Mouse (Mus musculus) cerebellum, adult 8-10 months (tissue): ENCODE measurements around the gene Hoxb7.

Experiments used
- DNase-seq: peaks from one replicate; pipeline ENCODE4 v3.0.0; 2022

Gene Hoxb7

DNA sequence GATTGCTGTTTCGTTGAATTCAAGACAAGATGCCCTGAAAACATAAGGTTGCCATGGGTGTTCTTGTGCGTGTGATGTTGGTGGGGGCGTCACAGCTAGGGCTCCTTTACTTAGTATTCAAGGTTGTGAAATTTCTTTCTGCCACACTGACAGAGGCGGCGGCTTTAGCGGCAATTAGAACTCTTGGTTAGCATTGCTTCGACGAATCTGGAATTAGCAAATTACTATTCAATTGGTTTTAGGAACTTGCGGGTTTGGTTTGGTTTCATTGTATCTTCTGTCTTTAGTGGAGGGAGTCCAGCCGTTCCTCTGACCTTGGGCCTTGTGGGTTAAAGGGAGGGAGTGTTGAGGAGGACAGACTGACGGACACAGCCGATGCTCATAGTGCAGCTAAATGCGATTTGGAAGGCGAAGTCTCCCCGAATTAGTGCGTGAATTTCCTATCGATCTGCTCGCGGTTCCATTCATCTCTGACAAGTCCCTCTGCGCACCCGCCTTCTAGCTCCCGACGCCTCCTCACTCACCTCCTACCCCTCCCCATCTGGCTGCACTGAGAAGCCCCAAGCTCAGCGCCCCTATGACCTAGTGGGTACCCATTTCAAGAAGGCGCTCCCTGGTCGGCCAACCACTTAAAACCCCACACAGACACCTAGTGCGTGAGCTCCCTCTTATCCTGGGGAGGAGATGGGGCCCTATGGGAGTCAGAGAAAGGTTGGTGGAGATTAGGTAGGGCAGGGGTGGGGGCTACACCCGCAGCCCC, 31.4 kb downstream of the Hoxb7 start, which contains the start of gene Hoxb4:
TSS of gene Hoxb4 (plus strand) at position 660 of the 760 bp plus-strand sequence.
- DNase-seq, result no peak

DNA sequence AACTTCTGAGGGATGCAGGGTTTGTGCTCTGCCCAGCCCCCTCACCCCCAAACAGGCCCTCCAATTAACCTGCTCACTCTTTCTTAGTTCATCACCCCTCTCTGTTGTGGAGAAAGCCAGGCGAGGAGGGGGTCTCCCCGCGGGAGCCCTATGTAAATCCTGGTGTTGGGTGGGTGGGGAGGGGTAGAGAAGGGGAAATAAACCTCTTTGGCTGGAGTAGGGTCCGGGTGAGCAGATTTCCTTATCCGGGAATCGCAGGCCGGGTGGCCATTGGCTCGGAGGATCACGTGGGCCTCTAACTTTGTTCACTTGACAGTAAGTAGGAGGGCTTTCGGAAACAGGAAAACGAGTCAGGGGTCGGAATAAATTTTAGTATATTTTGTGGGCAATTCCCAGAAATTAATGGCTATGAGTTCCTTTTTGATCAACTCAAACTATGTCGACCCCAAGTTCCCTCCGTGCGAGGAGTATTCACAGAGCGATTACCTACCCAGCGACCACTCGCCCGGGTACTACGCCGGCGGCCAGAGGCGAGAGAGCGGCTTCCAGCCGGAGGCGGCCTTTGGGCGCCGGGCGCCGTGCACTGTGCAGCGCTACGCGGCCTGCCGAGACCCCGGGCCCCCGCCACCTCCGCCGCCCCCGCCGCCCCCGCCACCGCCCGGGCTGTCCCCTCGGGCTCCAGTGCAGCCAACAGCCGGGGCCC, 32.1 kb downstream of the Hoxb7 start:
- DNase-seq, result no peak

DNA sequence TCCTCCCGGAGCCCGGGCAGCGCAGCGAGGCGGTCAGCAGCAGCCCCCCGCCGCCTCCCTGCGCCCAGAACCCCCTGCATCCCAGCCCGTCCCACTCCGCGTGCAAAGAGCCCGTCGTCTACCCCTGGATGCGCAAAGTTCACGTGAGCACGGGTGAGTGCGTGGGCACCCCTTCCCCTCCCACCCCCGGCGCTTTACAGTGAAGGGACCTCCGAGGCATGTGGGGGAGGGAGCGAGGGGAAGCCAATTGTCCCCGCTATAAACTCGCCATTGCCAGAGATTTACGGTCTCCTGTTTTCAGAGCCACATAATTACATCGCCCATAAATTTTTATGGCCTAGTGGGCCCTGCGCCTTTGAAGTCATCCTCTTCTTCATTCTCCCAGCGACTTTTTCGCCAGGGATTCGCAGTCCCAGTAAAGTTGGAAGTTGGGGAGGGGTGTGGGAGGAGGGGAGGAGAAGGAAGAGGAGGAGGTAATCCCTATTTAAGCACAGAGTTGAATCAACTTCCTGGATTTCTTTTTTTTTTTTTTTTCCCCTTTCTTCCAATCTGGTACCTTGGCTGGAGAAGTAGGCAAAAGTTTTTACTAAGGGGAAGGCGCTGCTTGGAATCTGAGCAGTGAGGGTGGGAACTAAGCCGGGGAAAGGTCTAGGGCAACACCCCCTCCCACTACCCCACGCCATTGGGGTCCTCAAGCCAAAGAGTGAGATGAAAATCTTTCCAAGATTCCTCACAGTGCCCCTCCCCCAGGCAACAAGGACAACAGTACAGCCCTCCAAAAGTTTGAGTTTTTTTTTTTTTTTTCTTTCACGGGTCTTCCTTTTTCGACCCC, 32.9 kb downstream of the Hoxb7 start:
- DNase-seq, result no peak

DNA sequence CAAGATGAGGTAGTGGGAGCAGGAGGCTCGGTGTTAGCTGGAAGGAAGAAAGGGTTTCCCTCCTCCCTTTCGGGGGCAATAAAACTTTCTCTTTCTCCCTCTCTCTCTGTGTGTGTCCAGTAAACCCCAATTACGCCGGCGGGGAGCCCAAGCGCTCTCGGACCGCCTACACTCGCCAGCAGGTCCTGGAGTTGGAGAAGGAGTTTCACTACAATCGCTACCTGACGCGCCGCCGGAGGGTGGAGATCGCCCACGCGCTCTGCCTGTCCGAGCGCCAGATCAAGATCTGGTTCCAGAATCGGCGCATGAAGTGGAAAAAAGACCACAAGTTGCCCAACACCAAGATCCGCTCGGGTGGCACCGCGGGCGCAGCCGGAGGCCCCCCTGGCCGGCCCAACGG, 33.5 kb downstream of the Hoxb7 start:
- DNase-seq, result no peak

DNA sequence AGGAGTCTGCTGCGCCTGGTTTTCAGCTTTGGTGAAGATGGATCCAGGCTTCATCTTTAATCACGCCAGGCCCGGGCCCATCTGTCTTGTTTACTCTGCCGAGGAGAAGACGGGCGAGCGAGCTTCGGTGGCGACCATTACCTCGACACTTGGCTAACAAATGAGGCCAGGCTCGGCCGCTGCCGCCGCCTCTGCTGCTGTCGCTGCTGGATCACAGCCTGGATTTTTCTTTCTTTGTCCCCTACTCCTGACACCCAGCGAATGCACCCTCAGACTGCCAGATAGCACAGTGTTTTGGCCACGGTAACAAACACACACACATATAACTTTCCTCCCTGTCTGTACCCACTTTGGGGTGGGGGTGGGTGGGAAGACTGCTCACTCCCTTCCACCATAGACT, 34.3 kb downstream of the Hoxb7 start:
- no peak for DNase-seq

DNA sequence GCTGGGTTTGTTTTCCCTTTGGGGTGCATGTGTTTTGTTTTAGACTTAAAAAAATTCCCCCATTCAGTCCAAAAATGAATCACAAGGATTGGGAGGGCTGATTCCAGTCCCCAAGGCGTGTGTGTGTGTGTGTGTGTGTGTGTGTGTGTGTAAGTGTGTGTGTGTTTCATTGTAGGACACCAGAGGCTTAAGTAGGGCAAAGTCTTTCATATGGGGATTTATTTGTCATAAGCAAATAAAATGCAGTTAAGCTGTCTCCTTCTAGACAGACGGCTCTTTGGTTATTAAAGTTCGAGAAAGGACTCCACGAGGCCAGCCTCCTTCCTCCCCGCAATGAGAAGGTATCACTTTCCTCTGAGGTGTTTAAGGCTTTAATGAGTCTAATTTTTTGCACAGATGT, 35.4 kb downstream of the Hoxb7 start:
- no peak for DNase-seq

DNA sequence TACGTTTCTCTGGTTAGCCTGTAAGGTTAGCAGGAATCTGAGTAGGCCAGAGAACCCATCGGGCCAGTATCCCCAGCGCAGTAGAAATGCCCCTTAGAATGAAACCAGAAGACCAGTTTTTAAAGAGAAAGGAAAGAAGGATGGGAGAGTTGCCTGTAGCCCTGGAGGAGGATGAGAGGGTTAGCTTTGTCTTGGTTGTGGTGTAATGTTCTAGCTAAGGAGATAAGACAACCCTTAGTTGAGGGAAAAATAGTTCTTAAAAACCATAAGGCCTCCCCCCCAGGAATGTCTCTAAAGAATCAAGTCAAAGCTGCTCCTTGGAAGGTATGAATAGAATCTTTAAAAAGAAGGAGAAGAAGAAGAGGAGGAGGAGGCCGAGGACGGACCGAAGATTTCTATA, 36.3 kb downstream of the Hoxb7 start:
- no peak for DNase-seq

DNA sequence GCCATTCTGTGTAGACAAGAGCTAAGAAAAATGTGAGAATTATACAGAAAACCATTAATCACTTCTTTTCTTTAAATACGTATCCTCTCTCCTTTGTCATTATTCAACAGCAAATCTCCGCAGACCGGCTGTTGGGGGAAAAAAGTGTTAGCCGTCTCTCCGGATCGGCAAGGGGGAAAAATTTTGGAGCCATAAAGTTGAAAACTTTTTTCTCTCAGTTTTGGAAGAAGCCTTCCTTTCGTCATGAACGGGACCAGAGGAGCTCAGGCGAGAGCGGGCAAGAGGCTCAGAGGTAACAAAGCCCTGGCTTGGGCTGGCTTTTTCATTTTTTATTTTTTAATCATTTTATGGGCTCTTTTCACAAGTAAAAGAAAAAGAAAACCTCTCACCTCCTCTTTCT, 36.7 kb downstream of the Hoxb7 start, which contains the start of gene Hoxb3:
TSS of gene Hoxb3 (plus strand) at position 173 of the 400 bp plus-strand sequence.
- DNase-seq, result no peak

DNA sequence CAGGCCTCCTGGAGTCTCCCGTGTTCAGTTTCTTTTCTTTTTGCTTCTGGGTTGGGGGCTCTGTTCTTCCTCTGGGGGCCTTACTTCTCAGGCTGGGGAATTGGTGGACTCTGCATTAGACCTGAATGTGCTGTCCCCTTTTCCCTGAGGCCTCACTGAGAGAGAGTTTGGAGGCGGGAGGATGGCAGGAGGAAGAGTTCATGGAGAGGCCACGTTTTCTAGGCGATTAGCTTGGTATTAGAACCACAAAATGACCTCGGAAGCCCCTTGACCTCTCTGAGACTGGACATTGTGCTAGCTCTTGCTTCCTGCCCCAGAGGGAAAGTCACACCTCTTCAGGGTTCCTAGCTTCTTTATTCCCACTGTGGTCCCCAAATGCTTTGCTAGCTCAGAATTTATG, 37.7 kb downstream of the Hoxb7 start:
- no peak for DNase-seq

DNA sequence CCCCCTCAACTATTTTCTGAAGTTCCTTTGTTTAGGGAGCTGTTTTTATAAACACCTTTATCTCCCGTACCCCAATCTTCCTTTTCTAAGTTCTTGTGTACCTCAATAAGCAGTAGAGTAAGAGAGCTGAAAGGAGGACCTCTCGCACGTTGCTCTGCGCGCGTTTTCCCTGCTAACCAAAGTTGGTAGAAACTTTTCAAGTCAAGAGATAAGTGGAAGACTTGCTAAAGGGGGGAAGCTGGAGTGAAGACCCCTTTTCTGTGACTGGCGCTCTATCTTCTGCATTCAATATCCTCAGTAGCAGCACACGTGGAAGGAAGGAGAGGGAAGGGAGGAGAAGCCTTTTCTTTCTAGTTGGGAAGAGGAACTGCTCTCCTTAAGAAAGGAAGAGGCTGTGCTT, 38.5 kb downstream of the Hoxb7 start:
- no peak for DNase-seq

DNA sequence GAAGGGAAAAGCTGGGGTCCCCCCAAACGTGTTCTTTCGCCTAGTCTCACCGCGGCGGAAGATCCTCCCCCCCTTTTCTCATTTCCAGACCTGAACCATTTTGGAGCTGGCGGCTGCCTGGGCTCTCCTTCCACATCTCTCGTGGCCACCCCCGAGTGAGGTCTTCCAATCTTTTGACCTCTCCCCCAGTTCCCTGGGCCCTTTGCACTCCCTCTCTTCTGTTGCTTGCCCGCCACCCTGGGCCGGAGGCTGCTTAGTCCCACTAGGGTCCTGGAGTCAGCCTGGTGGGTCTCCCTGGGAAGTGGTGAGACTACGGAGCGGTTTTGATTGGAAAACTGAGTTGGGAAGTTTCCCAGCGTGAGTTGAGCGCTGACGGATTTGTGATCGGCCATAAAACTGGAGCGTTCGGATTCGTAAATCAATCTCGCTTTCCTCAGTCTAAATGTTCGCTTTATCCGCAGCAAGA, 39.4 kb downstream of the Hoxb7 start:
- no peak for DNase-seq

DNA sequence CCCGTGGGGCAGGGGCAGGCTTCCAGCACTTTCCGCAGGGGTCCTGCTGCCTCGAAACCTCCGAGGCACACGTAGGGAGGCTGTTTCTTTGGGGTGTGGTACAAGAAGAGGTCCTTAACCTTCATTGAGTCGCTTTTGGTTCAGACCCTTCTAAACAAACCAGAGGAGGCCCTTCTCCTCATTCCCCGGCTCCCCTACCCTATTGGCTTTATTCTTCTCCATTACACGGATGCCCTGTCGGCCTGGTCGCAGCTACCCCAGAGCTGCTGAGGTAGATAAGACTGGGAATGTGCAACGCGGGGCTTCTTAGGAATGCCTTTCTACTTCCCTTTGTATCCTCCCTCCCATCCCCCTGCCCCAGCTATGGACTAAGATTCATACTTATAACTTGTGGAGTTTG, 40.3 kb downstream of the Hoxb7 start:
- DNase-seq, result no peak

DNA sequence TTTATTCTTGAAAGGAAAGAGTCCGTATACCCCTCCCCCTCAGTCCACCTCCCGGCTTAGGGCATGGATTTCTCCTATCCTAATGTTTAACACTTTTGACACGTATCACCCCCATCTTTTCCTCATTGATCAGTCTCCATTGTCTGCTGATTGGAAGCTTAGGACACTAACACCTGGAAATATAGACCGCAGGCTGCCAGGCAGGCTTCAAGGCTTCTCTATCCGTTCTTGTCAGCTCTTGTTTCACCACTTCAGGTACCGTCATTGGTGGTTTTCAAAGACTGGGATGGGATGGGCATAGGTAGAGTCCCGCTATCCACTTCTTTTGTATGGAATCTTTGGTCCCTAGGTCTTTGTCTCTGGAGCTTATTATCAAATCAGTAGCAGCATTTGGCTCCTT, 40.7 kb downstream of the Hoxb7 start:
- no peak for DNase-seq

DNA sequence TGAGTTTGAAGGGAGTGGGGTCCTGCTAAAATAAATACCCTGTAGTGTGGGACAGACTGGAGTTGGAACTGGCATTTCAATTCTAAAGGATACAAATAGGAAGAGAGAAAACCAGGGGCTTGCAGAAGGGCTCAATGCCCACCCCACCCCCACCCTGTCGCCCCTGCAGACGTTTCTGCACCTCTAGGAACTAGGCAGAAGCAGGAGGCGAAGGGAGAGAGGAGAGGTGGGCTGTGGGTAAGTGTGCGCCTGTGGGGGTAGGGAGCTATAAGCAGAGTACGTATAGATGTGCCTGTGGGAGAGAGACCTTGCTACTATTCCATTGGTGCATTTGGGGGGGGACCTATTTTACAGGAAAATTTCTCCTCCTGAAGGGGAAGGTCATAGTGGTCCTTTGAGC, 41.3 kb downstream of the Hoxb7 start:
- DNase-seq, result no peak

DNA sequence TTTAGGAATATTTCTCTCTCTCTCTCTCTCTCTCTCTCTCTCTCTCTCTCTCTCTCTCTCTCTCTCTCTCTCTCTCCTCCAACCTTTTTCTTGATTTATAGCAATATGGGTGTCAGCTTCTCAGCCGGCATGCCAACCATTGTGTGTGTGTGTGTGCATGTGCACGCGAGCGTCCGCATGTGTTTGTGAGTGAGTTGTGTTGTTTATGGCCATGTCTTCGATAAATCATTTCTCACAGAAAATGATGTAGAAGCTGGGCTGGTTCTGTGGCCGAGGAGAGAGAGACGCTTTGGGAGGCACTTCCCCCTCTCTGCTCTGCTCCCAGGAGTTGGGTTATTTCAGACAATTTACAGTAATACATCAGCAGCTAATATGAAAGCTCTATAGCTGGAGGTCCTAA, 42.2 kb downstream of the Hoxb7 start:
- no peak for DNase-seq

DNA sequence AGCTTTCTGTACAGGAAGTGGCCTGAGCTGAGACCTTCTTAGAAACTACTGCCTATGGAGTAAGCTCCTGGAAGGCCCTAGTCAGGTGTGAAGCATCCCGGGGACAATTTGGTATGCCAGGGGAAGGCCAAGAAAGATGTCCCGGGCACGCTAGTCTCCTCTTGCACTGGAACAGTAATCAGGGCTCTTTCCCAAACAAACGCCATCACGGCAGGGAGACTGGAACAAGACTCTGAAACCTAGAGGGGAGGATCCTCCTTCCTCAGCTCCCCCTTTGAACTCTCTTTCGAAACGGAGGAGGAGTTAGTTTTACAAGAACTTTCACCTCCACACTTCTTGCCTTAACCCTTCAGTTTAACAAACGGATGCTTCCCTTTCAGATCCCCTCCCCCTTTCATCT, 45.7 kb downstream of the Hoxb7 start:
- DNase-seq, result no peak

DNA sequence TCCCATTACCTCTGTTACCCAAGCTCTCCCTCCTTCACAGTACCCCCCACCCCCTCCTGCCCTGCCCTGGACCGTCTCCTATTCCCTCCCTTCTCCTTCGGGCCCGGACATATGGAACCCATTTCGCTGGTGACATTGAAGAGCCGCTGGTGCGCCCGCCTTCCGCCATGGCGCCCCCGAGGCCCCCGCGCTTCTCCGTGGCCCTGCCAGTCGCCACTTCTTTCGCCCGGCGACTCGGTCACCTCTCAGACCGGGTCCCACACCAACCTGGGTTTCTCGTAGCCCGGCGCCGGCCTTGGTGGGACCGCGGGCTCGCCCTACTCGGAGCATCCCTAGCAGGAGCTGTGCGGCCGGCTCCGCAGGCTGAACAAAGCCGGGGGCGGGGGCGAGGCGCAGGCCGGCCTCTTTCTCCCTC, 46.2 kb downstream of the Hoxb7 start:
- no peak for DNase-seq

DNA sequence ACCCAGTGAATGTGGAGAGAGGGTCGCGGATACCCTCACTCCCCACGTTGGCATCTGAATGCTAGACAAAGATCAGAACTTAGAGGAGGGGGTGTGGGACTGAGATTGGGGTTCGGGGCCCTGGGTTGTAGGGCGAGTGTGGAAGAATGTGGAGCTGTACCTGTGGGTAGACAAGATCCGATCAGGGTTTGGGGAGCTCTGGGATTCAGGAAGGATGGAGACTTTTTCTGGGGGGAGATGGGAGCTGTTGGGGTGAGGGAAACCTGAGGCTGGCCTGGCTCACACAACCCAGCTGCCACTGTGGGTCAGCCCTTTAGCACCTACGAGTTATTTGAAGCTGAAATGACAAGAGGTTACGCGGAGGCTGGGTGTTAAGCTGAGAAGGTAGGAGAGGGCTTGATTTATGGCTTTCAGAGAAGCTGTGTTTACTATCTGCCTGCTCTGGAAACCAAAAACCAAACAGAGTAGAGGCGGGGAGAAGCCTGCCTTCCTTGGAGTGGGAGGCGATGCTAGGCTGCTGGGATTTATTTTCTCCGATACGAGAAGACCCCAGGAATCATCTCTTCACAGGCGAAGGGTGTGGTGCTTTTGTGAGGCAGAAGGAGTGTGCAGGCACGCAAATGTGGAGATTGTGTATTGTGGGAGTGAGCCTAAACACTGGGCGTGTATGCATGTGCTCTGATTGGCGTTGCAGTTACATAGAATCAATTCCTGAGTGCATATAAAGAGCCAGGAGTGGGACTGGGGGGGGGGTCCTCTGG, 47.0 kb downstream of the Hoxb7 start:
- no peak for DNase-seq

DNA sequence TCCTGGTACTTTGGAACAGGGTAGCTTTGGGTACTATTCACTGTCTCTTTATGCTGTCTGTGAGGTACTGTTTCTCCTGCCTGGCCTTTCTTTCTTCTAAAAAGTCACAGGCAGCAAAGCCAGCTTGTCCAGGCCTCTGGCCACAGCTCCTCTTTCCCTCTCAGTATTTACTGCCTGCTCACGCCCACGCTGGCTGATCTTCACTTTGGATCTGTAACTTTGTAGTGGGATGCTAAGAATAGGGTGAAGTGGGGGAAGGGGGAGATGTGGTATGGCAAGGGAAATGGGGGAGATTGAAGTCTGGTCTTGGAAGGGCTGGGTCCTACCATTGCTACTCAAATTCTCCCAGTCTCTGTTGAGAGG, 47.6 kb downstream of the Hoxb7 start:
- no peak for DNase-seq

DNA sequence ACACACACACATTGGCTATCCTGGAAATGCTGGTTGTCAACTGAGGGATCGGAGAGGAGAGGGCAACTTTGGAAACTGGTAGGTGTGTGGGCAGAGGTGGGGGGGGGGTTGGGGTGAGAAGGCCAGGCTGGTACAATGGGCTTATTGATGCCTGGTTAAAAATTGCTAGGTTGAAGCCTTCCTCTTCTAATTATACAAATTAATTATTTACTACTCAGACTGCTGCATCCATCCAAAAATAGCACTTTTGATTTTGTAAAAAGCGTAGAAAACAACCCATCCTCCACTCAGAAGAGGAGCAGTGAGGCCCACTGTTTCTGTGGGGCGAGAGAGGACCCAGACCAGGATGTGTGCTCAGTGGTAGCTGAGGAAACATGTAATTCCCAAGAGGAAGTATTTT, 48.6 kb downstream of the Hoxb7 start:
- no peak for DNase-seq

DNA sequence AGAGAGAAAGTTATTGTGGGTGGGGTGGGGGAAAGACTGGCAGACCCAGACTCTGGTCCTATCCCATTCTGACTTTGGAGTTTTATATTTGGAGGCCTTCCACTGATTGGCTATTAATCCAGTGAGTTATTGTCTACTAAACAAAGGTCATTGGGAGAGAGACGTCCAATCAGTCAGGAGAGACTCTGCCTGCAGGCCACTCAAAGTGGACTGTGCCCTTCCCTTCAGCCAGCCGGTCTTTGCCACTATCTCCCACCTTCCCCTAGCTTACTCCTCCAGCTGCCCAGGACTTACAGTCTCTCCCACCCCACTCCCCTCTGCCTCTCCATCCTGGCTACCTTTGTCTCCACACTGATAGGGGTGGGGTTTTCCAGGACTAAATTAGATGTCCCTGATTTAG, 50.2 kb downstream of the Hoxb7 start:
- DNase-seq, result no peak

DNA sequence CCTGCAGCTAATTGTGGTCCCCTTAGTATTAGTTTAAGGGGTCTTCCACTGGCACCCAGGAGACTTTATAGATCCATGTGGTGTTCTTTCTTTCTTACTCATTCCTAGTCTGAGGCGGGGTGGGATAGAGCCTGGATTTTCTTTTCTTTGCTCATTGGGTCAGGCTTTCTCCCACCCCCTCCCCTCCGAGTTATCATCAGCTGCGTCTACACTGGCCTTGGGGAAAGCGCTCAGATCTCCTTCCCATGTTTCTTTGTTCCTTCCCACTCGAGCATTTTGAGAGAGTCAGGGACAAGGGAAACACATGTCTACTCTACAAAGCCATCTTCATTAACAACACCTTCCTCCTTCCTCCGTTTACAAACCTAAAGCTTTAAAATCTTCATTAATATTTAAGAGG, 50.6 kb downstream of the Hoxb7 start:
- DNase-seq, result no peak
